8 mouse cellular contexts compared by ENCODE assay signal in the genomic region with DNA sequence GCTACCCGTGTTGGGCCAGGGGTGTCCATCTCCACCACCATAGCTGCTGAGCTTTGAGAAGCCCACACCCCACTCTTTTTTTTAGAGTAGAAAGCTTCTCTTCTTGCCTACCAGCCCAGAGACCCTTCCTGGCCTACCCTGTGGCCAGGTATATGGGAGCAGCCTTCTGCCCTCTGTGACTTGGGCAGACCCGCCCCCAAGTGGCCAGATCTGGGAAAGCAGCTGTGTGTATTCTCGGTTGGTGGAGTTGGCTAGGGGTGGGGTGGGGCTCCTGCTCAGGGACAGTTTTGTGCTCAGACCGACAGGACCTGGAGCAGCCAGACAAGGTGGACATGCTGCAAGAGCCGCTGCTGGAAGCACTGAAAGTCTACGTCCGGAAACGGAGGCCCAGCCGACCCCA. TPM values are rescaled to one million over a fixed set of nuclear protein-coding genes. Genes with fewer than 3 reads are reported as not detected.
A peak's percentile ranks its signal among the peaks of the same experiment; 100 is the strongest.
DNase-seq lines count a peak whose midpoint lies in the region; ATAC-seq lines count a peak whose summit lies in the region.

No protein-coding gene starts in this region.

- ATAC-seq in cerebellum, adult (ENCODE audit: insufficient number of reproducible peaks, low FRiP score, low TSS enrichment) = peak; percentile 50; the same call in 1 of the 2 replicates

- peak; percentile 86 to 91 for DNase-seq in left cerebral cortex, adult 18-20 months (ENCODE audit: low spot score in 2 of 2)
- DNase-seq in left cerebral cortex, adult 11 months (ENCODE audit: low spot score) = no peak
- peak; percentile 79 for DNase-seq in forelimb bud, embryonic 11.5 days (ENCODE audit: low read depth, low spot score)
- DNase-seq in induced T-regulatory cell, adult 2 months (ENCODE audit: low read depth) = peak; percentile 90
- peak; percentile 80 for DNase-seq in liver
- DNase-seq in natural killer cell, adult 2 months (ENCODE audit: low spot score in 2 of 2) = peak; percentile 79 to 86
- DNase-seq in testis, postnatal 10 days (ENCODE audit: low spot score) = peak; percentile 94

RNA-seq across cellular contexts. Expression of gene Gjd3, which starts 10.6 kb away (rescaled TPM):
- total RNA-seq in left cerebral cortex, adult 18-20 months (2021) = 1 to 10 TPM; 1.8 to 2.0 TPM

RNA-seq across cellular contexts. Expression of gene Rara, which starts 44.6 kb away (rescaled TPM):
- 10 to 100 TPM; 14.4 to 14.9 TPM for total RNA-seq in left cerebral cortex, adult 18-20 months (2021)

RNA-seq across cellular contexts. Expression of gene Top2a, which starts 51.8 kb away (rescaled TPM):
- total RNA-seq in left cerebral cortex, adult 18-20 months (2021) = under 1 TPM; 0.40 to 0.67 TPM
